Mouse (Mus musculus) brain, embryonic 14.5 days (tissue): ENCODE results near the gene Ptrh2.

Source experiments
- CTCF ChIP-seq: fragments of 200-500 bp; IDR thresholded peaks from 2 replicates; pipeline ENCODE4 v1.5.1; 2012; ENCODE audit warnings: inconsistent platforms, mild to moderate bottlenecking, moderate library complexity, borderline replicate concordance; ENCODE audit not compliant: insufficient read depth, insufficient read length; ENCODE audit errors: extremely low read depth
- POLR2A ChIP-seq: fragments of 200-500 bp; IDR thresholded peaks from 2 replicates; pipeline ENCODE4 v1.6.1; 2012; ENCODE audit warnings: mild to moderate bottlenecking, inconsistent platforms, borderline replicate concordance; ENCODE audit not compliant: poor library complexity, insufficient read depth, insufficient read length, severe bottlenecking; ENCODE audit errors: extremely low read depth

GRCm38 (mm10) chr11:86691956-86692355, 8.2 kb downstream of the Ptrh2 start:
- TF ChIP-seq POLR2A (no peak), CTCF (no peak)
